Mouse (Mus musculus) kidney, postnatal 0 days (tissue): Measurements from ENCODE around the gene Cdc14b. TPM values are rescaled to one million over a fixed set of nuclear protein-coding genes. Genes with fewer than 3 reads are reported as not detected.

Source experiments
- ATAC-seq: fragments of 200-750 bp; cut with Nextera tagmentation; replicated peaks from 2 replicates; pipeline ENCODE4 v1.8.0; 2017; ENCODE audit warnings: low read depth, moderate number of reproducible peaks, moderate TSS enrichment, moderate library complexity; ENCODE audit not compliant: low FRiP score
- DNase-seq: peaks from one replicate; pipeline ENCODE4 v3.0.0-alpha.2; 2016; ENCODE audit warnings: low spot score
- H3K27ac ChIP-seq: fragments of 300-500 bp; sonication (generic); 2 replicates; pipeline ENCODE4 v1.5.1; 2014; ENCODE audit warnings: mild to moderate bottlenecking
- H3K27me3 ChIP-seq: fragments of 300-500 bp; sonication (generic); 2 replicates; pipeline ENCODE4 v1.6.1; 2014; ENCODE audit warnings: low read length, mixed read lengths; ENCODE audit not compliant: insufficient read depth
- H3K36me3 ChIP-seq: fragments of 300-500 bp; sonication (generic); 2 replicates; pipeline ENCODE4 v1.6.1; 2014; ENCODE audit warnings: low read length, mixed read lengths; ENCODE audit not compliant: insufficient read depth
- H3K4me1 ChIP-seq: fragments of 300-500 bp; sonication (generic); replicated peaks from 2 replicates; pipeline ENCODE4 v1.6.1; 2014; ENCODE audit warnings: antibody characterized with exemption, low read length, mixed read lengths; ENCODE audit not compliant: insufficient read depth
- H3K4me2 ChIP-seq: fragments of 300-500 bp; sonication (generic); 2 replicates; pipeline ENCODE4 v1.6.1; 2014; ENCODE audit warnings: mild to moderate bottlenecking, low read length, moderate library complexity, mixed read lengths
- H3K4me3 ChIP-seq: fragments of 300-500 bp; sonication (generic); replicated peaks from 2 replicates; pipeline ENCODE4 v1.5.1; 2014; ENCODE audit warnings: low read depth, low read length
- H3K9ac ChIP-seq: fragments of 300-500 bp; sonication (generic); 2 replicates; pipeline ENCODE4 v1.6.1; 2014; ENCODE audit warnings: low read depth, low read length
- H3K9me3 ChIP-seq: fragments of 300-500 bp; sonication (generic); replicated peaks from 2 replicates; pipeline ENCODE4 v1.6.1; 2016; ENCODE audit warnings: low read length, inconsistent platforms, mixed read lengths
- CTCF ChIP-seq: IDR thresholded peaks from 2 replicates; pipeline ENCODE4 v1.5.1; 2016; ENCODE audit warnings: antibody characterized with exemption, low read depth, mild to moderate bottlenecking, moderate library complexity
- WGBS: fragments of 180-500 bp; shearing (Covaris S2); extraction: QIAGEN DNeasy Blood & Tissue Kit; methylation state at CpG from one replicate; pipeline ENCODE4 v1.1.7; 2014; 5-methylcytosine and 5-hydroxymethylcytosine counted together
- polyA plus RNA-seq: library from polyadenylated mRNA; unstranded; fragments of >200 nt; fragmentation: Nextera tagmentation; extraction: Ambion mirVana; gene quantifications from 2 replicates; pipeline ENCODE4 v1.2.1, GENCODE M21; 2015

Cdc14b gene
- polyA plus RNA-seq, 1 experiment from 2014 or later: 7.3 TPM

DNA sequence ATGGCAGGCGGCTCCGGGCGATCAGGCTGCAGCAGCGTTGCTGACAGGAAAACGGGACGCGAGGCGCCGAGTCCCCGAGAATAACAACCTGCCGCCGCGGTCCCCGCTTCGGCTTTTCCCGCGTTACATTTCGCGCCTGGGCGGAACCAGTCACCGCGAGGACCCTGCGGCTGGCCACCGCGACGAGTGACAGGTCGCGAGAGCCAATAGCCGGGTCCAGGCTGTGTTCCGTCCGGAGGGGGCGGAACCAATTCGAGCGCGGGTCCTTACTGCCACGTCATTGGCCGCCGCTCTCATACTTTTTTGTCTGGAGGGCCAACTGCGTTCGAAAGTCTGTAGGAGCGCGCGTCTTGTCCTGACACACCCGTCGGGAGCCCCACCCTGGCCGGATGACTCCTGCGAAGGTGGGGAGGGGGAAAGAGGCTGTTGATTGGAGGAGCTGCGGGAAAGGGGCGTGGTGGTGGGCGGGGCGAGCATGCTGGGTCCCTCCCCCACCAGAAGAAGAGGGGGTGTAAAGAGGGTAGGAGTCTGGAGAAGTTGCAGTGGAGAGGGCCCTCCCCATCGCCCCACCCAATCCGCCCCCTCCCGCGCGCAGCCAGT is 121.9 kb downstream of the Cdc14b start, which contains the start of gene Zfp367:
Zfp367 (minus strand) TSS at position 120 of the 600 bp plus-strand sequence.
- WGBS: under 1% methylated on average over 51 of the region's 56 CpGs
- Histone ChIP-seq H3K4me1 (peaks cover 4% of the 10 kb centered on the region; the same call in 1 of the 2 replicates), H3K27me3 (no peaks in the 10 kb centered on the region), H3K4me3 (peak within 1 kb of the TSS; percentile 84), H3K9ac (peak within 1 kb of the TSS; percentile 77), H3K36me3 (no peaks in the 10 kb centered on the region), H3K9me3 (no peaks in the 10 kb centered on the region), H3K4me2 (peak within 1 kb of the TSS; percentile 92), H3K27ac (peak within 1 kb of the TSS; percentile 91)
- DNase-seq (peak; percentile 100), ATAC-seq (peak; percentile 94)
- TF ChIP-seq CTCF: no peak; the same call in 1 of the 2 replicates

GRCm38 (mm10) chr13:64152671-64153082 is 122.4 kb downstream of the Cdc14b start:
- Histone ChIP-seq H3K9ac (peak overlapping the region; percentile 77), H3K27ac (peak overlapping the region; percentile 91), H3K27me3 (no peaks in the 10 kb centered on the region), H3K9me3 (no peaks in the 10 kb centered on the region), H3K4me2 (peak overlapping the region; percentile 92), H3K4me1 (peaks cover 4% of the 10 kb centered on the region; the same call in 1 of the 2 replicates), H3K4me3 (peak overlapping the region; percentile 84), H3K36me3 (no peaks in the 10 kb centered on the region)
- DNase-seq (peak; percentile 22), ATAC-seq (peak; percentile 17)
- WGBS: 0% methylated on average over 61 of the region's 61 CpGs
- TF ChIP-seq CTCF: no peak

- peak; percentile 89 for DNase-seq
- TF ChIP-seq CTCF: no peak
- Histone ChIP-seq H3K27me3 (no peaks in the 10 kb centered on the region), H3K9me3 (no peaks in the 10 kb centered on the region), H3K4me1 (peaks cover 4% of the 10 kb centered on the region; the same call in 1 of the 2 replicates), H3K4me2 (peak overlapping the region; percentile 92), H3K27ac (peak overlapping the region; percentile 91), H3K9ac (peak overlapping the region; percentile 77), H3K4me3 (peak overlapping the region; percentile 84), H3K36me3 (no peaks in the 10 kb centered on the region)
- ATAC-seq: peak; percentile 44
- WGBS: 1% methylated on average over 42 of the region's 42 CpGs
These were observed 122.8 kb downstream of the Cdc14b start for GRCm38 (mm10) chr13:64152241-64152669.

DNA sequence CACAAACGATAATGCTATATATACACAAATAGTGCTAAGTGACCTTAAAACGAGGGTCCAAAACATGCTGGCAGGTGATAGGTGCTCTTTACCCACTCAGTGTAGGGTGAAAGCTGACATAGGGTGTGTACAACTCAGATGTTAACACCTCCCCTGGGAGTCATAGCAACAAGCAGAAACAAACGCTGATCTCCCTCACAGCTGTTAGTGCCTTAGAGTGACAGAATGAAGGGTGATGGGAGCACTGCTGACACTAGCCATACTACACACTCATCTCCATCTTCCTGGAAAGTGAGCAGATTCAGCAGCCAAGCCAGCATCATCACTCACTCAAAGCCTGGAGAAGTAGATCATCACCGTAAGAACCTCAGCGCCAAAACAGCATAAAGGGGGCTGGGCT is 125.0 kb downstream of the Cdc14b start:
- Histone ChIP-seq H3K9me3 (no peaks in the 10 kb centered on the region), H3K27me3 (no peaks in the 10 kb centered on the region), H3K27ac (no peak overlapping the region), H3K9ac (no peak overlapping the region), H3K4me1 (peaks cover 4% of the 10 kb centered on the region; the same call in 1 of the 2 replicates), H3K4me3 (no peak overlapping the region), H3K36me3 (no peaks in the 10 kb centered on the region), H3K4me2 (no peak overlapping the region)
- WGBS: 58% methylated on average over 5 of the region's 5 CpGs
- no peak for DNase-seq
- ATAC-seq: no peak
- TF ChIP-seq CTCF: no peak

Other genes starting within 250 kb of the Cdc14b start
- gene Hsd17b3, start 186.1 kb downstream of the Cdc14b start, polyA plus RNA-seq: not detected in 2 replicates
- gene Slc35d2, start 145.9 kb downstream of the Cdc14b start, polyA plus RNA-seq: 8.5 and 9.8 TPM in 2 replicates
- gene Zfp367, start 122.1 kb downstream of the Cdc14b start, polyA plus RNA-seq: 13.1 and 15.2 TPM in 2 replicates
- 32.2 and 37.4 TPM in 2 replicates for gene Habp4, start 113.5 kb downstream of the Cdc14b start, polyA plus RNA-seq
- 53.9 and 56.2 TPM in 2 replicates for gene Aaed1, start 37.4 kb upstream of the Cdc14b start, polyA plus RNA-seq
- 482 and 514 TPM in 2 replicates for gene Ctsl, start 95.6 kb upstream of the Cdc14b start, polyA plus RNA-seq
- gene Cdk20, start 157.0 kb upstream of the Cdc14b start, polyA plus RNA-seq: 6.6 and 8.1 TPM in 2 replicates
- 0.13 and 0.28 TPM in 2 replicates for gene Fam240b, start 222.5 kb upstream of the Cdc14b start, polyA plus RNA-seq